Mouse (Mus musculus) erythroblast, embryonic 14.5 days (primary cell): Measurements from ENCODE around the gene Cars2. TPM values are rescaled to one million over a fixed set of nuclear protein-coding genes. Genes with fewer than 3 reads are reported as not detected.

Experiments
- H3K27me3 ChIP-seq: 2 replicates; pipeline ENCODE4 v1.6.1; 2012; ENCODE audit warnings: inconsistent platforms; ENCODE audit not compliant: control insufficient read depth
- H3K36me3 ChIP-seq: 2 replicates; pipeline ENCODE4 v1.6.1; 2012; ENCODE audit warnings: mild to moderate bottlenecking, inconsistent platforms; ENCODE audit not compliant: control insufficient read depth
- H3K4me1 ChIP-seq: 2 replicates; pipeline ENCODE4 v1.6.1; 2012; ENCODE audit warnings: inconsistent platforms; ENCODE audit not compliant: control insufficient read depth
- H3K4me3 ChIP-seq: replicated peaks from 2 replicates; pipeline ENCODE3; 2012; ENCODE audit warnings: moderate library complexity, mild to moderate bottlenecking, inconsistent platforms
- H3K9me3 ChIP-seq: 2 replicates; pipeline ENCODE4 v1.6.1; 2012; ENCODE audit warnings: low read length, inconsistent platforms, mixed read lengths; ENCODE audit not compliant: control insufficient read depth
- GATA1 ChIP-seq: IDR thresholded peaks from 2 replicates; pipeline ENCODE4 v1.6.1; 2012; ENCODE audit warnings: low read length, inconsistent platforms, mixed read lengths
- TAL1 ChIP-seq: IDR thresholded peaks from 3 replicates; pipeline ENCODE4 v1.6.1; 2012; ENCODE audit warnings: low read length, inconsistent platforms, mixed read lengths
- polyA plus RNA-seq: library from polyadenylated mRNA; stranded (reverse); fragments of >175 nt; gene quantifications from 2 replicates; pipeline ENCODE4 v1.2.3, GENCODE M21; 2012

Gene Cars2
- polyA plus RNA-seq, 1 experiment = 2.3 TPM

GRCm38 (mm10) chr8:11481876-11482275 lies 68.7 kb downstream of the Cars2 start:
- Histone ChIP-seq H3K36me3 (no peaks in the 10 kb centered on the region), H3K4me3 (no peak overlapping the region), H3K9me3 (no peaks in the 10 kb centered on the region; the same call in 1 of the 2 replicates), H3K4me1 (peaks cover 4% of the 10 kb centered on the region), H3K27me3 (peaks cover 52% of the 10 kb centered on the region)
- TF ChIP-seq TAL1 (no peak), GATA1 (no peak)

GRCm38 (mm10) chr8:11479591-11479990 lies 71.0 kb downstream of the Cars2 start:
- Histone ChIP-seq H3K4me3 (no peak overlapping the region), H3K36me3 (no peaks in the 10 kb centered on the region), H3K27me3 (peaks cover 74% of the 10 kb centered on the region), H3K4me1 (peaks cover 4% of the 10 kb centered on the region), H3K9me3 (no peaks in the 10 kb centered on the region; the same call in 1 of the 2 replicates)
- TF ChIP-seq GATA1 (no peak), TAL1 (no peak)

GRCm38 (mm10) chr8:11478807-11479527 lies 71.6 kb downstream of the Cars2 start:
- Histone ChIP-seq H3K36me3 (no peaks in the 10 kb centered on the region), H3K4me1 (peaks cover 4% of the 10 kb centered on the region), H3K27me3 (peaks cover 81% of the 10 kb centered on the region), H3K4me3 (peak overlapping the region; percentile 14), H3K9me3 (no peaks in the 10 kb centered on the region; the same call in 1 of the 2 replicates)
- TF ChIP-seq TAL1 (no peak), GATA1 (no peak)

- peaks cover 90% of the 10 kb centered on the region for H3K27me3 ChIP-seq
Measured at GRCm38 (mm10) chr8:11477811-11478761, 72.5 kb downstream of the Cars2 start, which contains the start of gene Rab20. Rab20 (minus strand) TSS chr8:11478710.

GRCm38 (mm10) chr8:11477178-11477553 lies 73.4 kb downstream of the Cars2 start:
- Histone ChIP-seq H3K4me3 (peak overlapping the region; percentile 18), H3K4me1 (peaks cover 4% of the 10 kb centered on the region), H3K9me3 (no peaks in the 10 kb centered on the region; the same call in 1 of the 2 replicates), H3K27me3 (peaks cover 89% of the 10 kb centered on the region), H3K36me3 (no peaks in the 10 kb centered on the region)
- TF ChIP-seq GATA1 (no peak), TAL1 (no peak)

More at GRCm38 (mm10) chr8:11477811-11478761, 72.5 kb downstream of the Cars2 start, which contains the start of gene Rab20:
- Histone ChIP-seq H3K4me3 (peak within 1 kb of the TSS; percentile 56), H3K4me1 (peaks cover 4% of the 10 kb centered on the region), H3K9me3 (no peaks in the 10 kb centered on the region; the same call in 1 of the 2 replicates), H3K36me3 (no peaks in the 10 kb centered on the region)
- TF ChIP-seq TAL1 (no peak), GATA1 (no peak)

GRCm38 (mm10) chr8:11476338-11477177 lies 74.0 kb downstream of the Cars2 start:
- TF ChIP-seq GATA1 = no peak
- TF ChIP-seq TAL1 = no peak
- no peaks in the 10 kb centered on the region; the same call in 1 of the 2 replicates for H3K9me3 ChIP-seq

GRCm38 (mm10) chr8:11475876-11476275 lies 74.7 kb downstream of the Cars2 start:
- H3K4me3 ChIP-seq = no peak overlapping the region
- H3K9me3 ChIP-seq = no peaks in the 10 kb centered on the region; the same call in 1 of the 2 replicates
- H3K36me3 ChIP-seq = no peaks in the 10 kb centered on the region
- TF ChIP-seq TAL1 (no peak), GATA1 (no peak)
- H3K27me3 ChIP-seq = peaks cover 78% of the 10 kb centered on the region
- H3K4me1 ChIP-seq = peaks cover 4% of the 10 kb centered on the region

More at GRCm38 (mm10) chr8:11476338-11477177, 74.0 kb downstream of the Cars2 start:
- Histone ChIP-seq H3K36me3 (no peaks in the 10 kb centered on the region), H3K4me1 (peaks cover 4% of the 10 kb centered on the region), H3K27me3 (peaks cover 83% of the 10 kb centered on the region), H3K4me3 (peak overlapping the region; percentile 18)

- Histone ChIP-seq H3K36me3 (no peaks in the 10 kb centered on the region), H3K27me3 (peaks cover 73% of the 10 kb centered on the region), H3K4me1 (peaks cover 4% of the 10 kb centered on the region), H3K4me3 (no peak overlapping the region), H3K9me3 (no peaks in the 10 kb centered on the region; the same call in 1 of the 2 replicates)
- TF ChIP-seq GATA1 (no peak), TAL1 (no peak)
Measured at GRCm38 (mm10) chr8:11475397-11475796, 75.2 kb downstream of the Cars2 start.
